Mouse (Mus musculus): ENCODE data around the gene Lamtor1.
A peak's percentile ranks its signal among the peaks of the same experiment; 100 is the strongest.
"Not testable (repeated sequence)": the region's sequence is repeated elsewhere in the genome, so short reads cannot be mapped to it uniquely, and the experiment has no call there.

Gene Lamtor1

GRCm38 (mm10) chr7:101900331-101901097, 5.2 kb upstream of the Lamtor1 start:
- DNase-seq: no peak

GRCm38 (mm10) chr7:101901969-101902368, 3.7 kb upstream of the Lamtor1 start:
- DNase-seq: no peak

- DNase-seq: no peak
Measured at GRCm38 (mm10) chr7:101902846-101903245, 2.9 kb upstream of the Lamtor1 start.

- no peak for DNase-seq
Measured at GRCm38 (mm10) chr7:101906287-101906681, 580 bp downstream of the Lamtor1 start, which contains the start of gene Tomt. TSS of gene Tomt (minus strand) at chr7:101906359.

- DNase-seq: peak in 1 of 2 experiments; percentile 23
Measured at GRCm38 (mm10) chr7:101906696-101907095, 992 bp downstream of the Lamtor1 start.

GRCm38 (mm10) chr7:101908367-101908766, 2.7 kb downstream of the Lamtor1 start:
- DNase-seq: peak in 1 of 2 experiments; percentile 31

- DNase-seq: no peak
Measured at GRCm38 (mm10) chr7:101910138-101910537, 4.4 kb downstream of the Lamtor1 start.

- DNase-seq: no peak
Measured at GRCm38 (mm10) chr7:101911982-101912381, 6.3 kb downstream of the Lamtor1 start.

GRCm38 (mm10) chr7:101918071-101918470, 12.4 kb downstream of the Lamtor1 start:
- DNase-seq: peak; percentile 81 to 83

- DNase-seq: not testable (repeated sequence)
Measured at GRCm38 (mm10) chr7:101925892-101926291, 20.2 kb downstream of the Lamtor1 start.

- DNase-seq: no peak
Measured at GRCm38 (mm10) chr7:101928093-101928492, 22.4 kb downstream of the Lamtor1 start.

GRCm38 (mm10) chr7:101932551-101932950, 26.8 kb downstream of the Lamtor1 start:
- no peak for DNase-seq

- DNase-seq: peak in 1 of 2 experiments; percentile 36
Measured at GRCm38 (mm10) chr7:101933300-101933699, 27.6 kb downstream of the Lamtor1 start.

GRCm38 (mm10) chr7:101933751-101934240, 28.1 kb downstream of the Lamtor1 start, which contains the start of the genes Lrrc51 and Numa1:
TSS of gene Lrrc51 (minus strand) at chr7:101933895.
TSS of gene Numa1 (plus strand) at chr7:101934111.
- DNase-seq: peak; percentile 96

GRCm38 (mm10) chr7:101935957-101936356, 30.3 kb downstream of the Lamtor1 start:
- no peak for DNase-seq

- peak in 1 of 2 experiments; percentile 20 for DNase-seq
Measured at GRCm38 (mm10) chr7:101936996-101937395, 31.3 kb downstream of the Lamtor1 start.

GRCm38 (mm10) chr7:101937569-101937968, 31.9 kb downstream of the Lamtor1 start:
- peak; percentile 86 to 92 for DNase-seq

- peak; percentile 47 to 48 for DNase-seq
Measured at GRCm38 (mm10) chr7:101938348-101938747, 32.6 kb downstream of the Lamtor1 start.

GRCm38 (mm10) chr7:101939758-101940157, 34.1 kb downstream of the Lamtor1 start:
- no peak for DNase-seq

- not testable (repeated sequence) for DNase-seq
Measured at GRCm38 (mm10) chr7:101949008-101949407, 43.3 kb downstream of the Lamtor1 start.

- no peak for DNase-seq
Measured at GRCm38 (mm10) chr7:101951648-101952047, 45.9 kb downstream of the Lamtor1 start.

GRCm38 (mm10) chr7:101952098-101952497, 46.4 kb downstream of the Lamtor1 start:
- no peak for DNase-seq

GRCm38 (mm10) chr7:101954163-101954562, 48.5 kb downstream of the Lamtor1 start:
- no peak for DNase-seq

- no peak for DNase-seq
Measured at GRCm38 (mm10) chr7:101955276-101955675, 49.6 kb downstream of the Lamtor1 start.

Measured in cerebellum, postnatal 25 days (tissue).